Mouse (Mus musculus) spleen, adult 2 months (tissue): ENCODE data around the gene Zfp334. TPM values are rescaled to one million over a fixed set of nuclear protein-coding genes. Genes with fewer than 3 reads are reported as not detected.

Experiments
- DNase-seq, 2 experiments: peaks; one replicate each; pipeline versions ENCODE4 v3.0.0 to v3.0.0-alpha.2; 2012 to 2021; ENCODE audit warnings: low spot score in 2 of 2, low read depth in 1 of 2
- H3K27ac ChIP-seq: fragments of 200-500 bp; 2 replicates; pipeline ENCODE4 v1.5.1; 2012; ENCODE audit warnings: low read length, inconsistent platforms; ENCODE audit not compliant: insufficient read depth
- H3K27me3 ChIP-seq: fragments of 200-500 bp; 2 replicates; pipeline ENCODE4 v1.6.1; 2012; ENCODE audit warnings: mild to moderate bottlenecking, moderate library complexity, low read length, inconsistent platforms; ENCODE audit not compliant: control insufficient read depth, insufficient read depth
- H3K36me3 ChIP-seq: fragments of 200-500 bp; 2 replicates; pipeline ENCODE4 v1.6.1; 2012; ENCODE audit warnings: mild to moderate bottlenecking, low read length, inconsistent platforms; ENCODE audit not compliant: control insufficient read depth, insufficient read depth
- H3K4me1 ChIP-seq: fragments of 200-500 bp; 2 replicates; pipeline ENCODE4 v1.6.1; 2011; ENCODE audit warnings: inconsistent platforms; ENCODE audit not compliant: control insufficient read depth, insufficient read depth, insufficient read length
- H3K4me3 ChIP-seq: fragments of 200-500 bp; 2 replicates; pipeline ENCODE4 v1.5.1; 2011; ENCODE audit warnings: mild to moderate bottlenecking, inconsistent platforms; ENCODE audit not compliant: insufficient read depth, insufficient read length; ENCODE audit errors: extremely low read depth
- CTCF ChIP-seq: fragments of 200-500 bp; IDR thresholded peaks from 2 replicates; pipeline ENCODE4 v1.5.1; 2011; ENCODE audit warnings: mild to moderate bottlenecking, inconsistent platforms; ENCODE audit not compliant: insufficient read depth, insufficient read length, insufficient replicate concordance; ENCODE audit errors: extremely low read depth
- POLR2A ChIP-seq: fragments of 200-500 bp; IDR thresholded peaks from 2 replicates; pipeline ENCODE4 v1.6.1; 2011; ENCODE audit warnings: low read depth, low read length, inconsistent platforms
- WGBS: fragments of 180-500 bp; shearing (Covaris S2); methylation state at CpG from one replicate; pipeline ENCODE4 v1.1.7; 2018; 5-methylcytosine and 5-hydroxymethylcytosine counted together
- polyA plus RNA-seq: library from polyadenylated mRNA; depleted of rRNA; stranded (reverse); fragments of >200 nt; gene quantifications from 2 replicates; pipeline ENCODE4 v1.2.3, GENCODE M21; 2012

Zfp334 gene
- polyA plus RNA-seq, 1 experiment: 0.47 TPM

DNA sequence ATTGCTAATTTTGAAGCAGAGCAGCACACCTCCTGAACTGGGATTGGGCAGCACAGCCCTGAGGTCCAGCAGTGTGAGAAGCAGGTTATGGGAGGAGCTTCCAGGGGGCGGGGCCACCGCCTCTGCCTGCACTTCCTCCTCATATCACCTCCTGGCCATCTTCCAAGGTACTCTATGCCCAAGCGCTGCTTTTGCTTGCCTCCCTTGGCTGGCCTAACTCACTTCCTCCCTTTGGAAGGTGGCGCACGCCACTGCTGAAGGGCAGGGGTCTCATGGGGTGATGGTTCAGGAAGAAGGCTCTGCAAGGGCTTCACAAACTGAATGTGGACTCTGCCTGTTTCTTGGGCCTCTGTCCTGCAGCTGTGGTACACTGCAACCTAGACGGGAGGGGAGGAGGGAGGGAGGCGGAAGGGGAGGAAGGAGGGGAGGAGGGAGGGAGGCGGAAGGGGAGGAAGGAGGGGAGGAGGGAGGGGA, 21.0 kb downstream of the Zfp334 start:
- DNase-seq: no peak
- Histone ChIP-seq H3K27me3 (peaks cover 3% of the 10 kb centered on the region), H3K4me1 (no peaks in the 10 kb centered on the region), H3K36me3 (no peaks in the 10 kb centered on the region), H3K4me3 (no peak overlapping the region), H3K27ac (no peak overlapping the region)
- 0% methylated on average over 6 of the region's 8 CpGs for WGBS
- no peak for TF ChIP-seq CTCF
- TF ChIP-seq POLR2A: no peak

DNA sequence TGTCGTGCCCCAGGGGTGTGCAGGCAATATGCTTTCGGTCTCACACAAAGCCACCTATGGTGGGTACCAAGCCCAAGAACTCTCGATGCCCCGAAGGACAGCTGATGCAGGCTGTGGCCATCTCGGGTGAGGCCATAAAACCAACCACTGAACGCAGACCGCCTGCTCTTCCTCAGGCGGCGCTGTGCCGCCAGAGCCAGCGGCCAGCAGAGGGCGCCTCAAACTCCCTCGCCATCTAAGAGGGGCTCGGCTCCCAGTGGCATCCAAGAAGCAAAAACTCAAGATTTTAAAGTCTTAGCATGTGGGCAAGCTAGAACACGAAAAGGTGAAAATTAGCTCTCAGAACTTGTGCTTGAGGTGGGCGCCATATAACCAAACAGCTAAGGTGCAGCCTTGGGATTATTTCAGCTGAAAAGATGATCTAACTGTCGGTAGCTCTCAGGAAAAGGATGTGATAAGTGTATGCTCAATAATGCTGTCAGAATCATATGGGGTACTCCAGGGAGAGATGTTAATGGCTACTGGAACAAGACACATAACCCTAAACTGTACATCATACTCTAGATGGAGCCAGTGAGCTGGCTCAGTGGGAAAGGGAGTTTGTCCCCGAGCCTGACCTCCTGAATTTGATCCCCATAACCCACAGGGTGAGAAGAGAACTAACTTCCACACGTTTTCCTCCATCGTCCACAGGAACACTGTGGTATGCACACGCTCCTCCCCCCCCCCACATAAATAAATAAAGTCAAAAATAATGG, 23.5 kb downstream of the Zfp334 start:
- Histone ChIP-seq H3K27ac (no peak overlapping the region), H3K4me1 (no peaks in the 10 kb centered on the region), H3K27me3 (peaks cover 3% of the 10 kb centered on the region), H3K4me3 (no peak overlapping the region), H3K36me3 (no peaks in the 10 kb centered on the region)
- TF ChIP-seq POLR2A: no peak
- peak; percentile 79 for TF ChIP-seq CTCF
- DNase-seq: peak in 1 of 2 experiments; percentile 31
- WGBS: 14% methylated on average over 21 of the region's 21 CpGs

DNA sequence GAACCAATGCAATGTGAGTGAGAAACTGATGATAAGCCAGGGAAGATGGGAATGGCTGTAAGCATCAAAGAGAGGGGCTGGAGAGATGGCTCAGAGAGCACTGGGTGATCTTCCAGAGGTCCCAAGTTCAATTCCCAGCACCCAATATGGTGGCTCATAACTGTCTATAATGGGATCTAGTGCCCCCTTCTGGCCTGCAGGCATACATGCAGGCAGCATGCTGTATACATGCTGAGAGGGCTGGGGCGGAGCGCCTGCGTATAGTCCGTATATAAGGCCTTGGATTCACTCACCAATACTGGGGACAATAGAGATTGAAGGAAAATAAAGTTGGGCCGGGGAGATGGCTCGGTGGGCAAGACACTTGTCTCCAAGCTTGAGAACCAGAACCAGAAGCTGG, 24.8 kb downstream of the Zfp334 start:
- Histone ChIP-seq H3K4me3 (no peak overlapping the region), H3K36me3 (no peaks in the 10 kb centered on the region), H3K27me3 (peaks cover under 1% of the 10 kb centered on the region; the same call in 1 of the 2 replicates), H3K27ac (no peak overlapping the region), H3K4me1 (no peaks in the 10 kb centered on the region)
- no peak for TF ChIP-seq POLR2A
- no peak for TF ChIP-seq CTCF
- 92% methylated on average over 6 of the region's 6 CpGs for WGBS
- no peak for DNase-seq

DNA sequence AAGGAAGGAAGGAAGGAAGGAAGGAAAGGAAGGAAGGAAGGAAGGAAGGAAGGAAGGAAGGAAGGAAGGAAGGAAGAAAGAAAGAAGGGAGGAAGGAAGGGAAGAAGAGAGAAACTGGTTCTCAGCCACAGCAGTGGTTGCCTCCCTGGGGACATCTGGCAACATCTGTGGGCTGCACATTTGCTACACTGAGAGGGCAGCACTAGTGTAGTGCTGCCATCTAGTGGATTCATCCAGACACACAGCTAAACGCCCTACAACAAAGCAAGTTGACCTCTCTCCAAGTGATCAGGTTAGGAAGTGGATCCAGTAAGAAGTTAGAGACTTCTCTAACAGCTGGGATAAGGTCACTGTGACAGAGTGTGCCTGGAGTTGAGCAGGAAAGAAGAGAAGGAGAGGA, 27.2 kb downstream of the Zfp334 start:
- Histone ChIP-seq H3K4me3 (no peak overlapping the region), H3K27ac (no peak overlapping the region), H3K4me1 (no peaks in the 10 kb centered on the region), H3K27me3 (no peaks in the 10 kb centered on the region), H3K36me3 (no peaks in the 10 kb centered on the region)
- peak; percentile 43; the same call in 1 of the 2 replicates for TF ChIP-seq CTCF
- TF ChIP-seq POLR2A: no peak
- WGBS: 0% methylated on average over 1 of the region's 1 CpGs
- DNase-seq: peak; percentile 19 to 26

DNA sequence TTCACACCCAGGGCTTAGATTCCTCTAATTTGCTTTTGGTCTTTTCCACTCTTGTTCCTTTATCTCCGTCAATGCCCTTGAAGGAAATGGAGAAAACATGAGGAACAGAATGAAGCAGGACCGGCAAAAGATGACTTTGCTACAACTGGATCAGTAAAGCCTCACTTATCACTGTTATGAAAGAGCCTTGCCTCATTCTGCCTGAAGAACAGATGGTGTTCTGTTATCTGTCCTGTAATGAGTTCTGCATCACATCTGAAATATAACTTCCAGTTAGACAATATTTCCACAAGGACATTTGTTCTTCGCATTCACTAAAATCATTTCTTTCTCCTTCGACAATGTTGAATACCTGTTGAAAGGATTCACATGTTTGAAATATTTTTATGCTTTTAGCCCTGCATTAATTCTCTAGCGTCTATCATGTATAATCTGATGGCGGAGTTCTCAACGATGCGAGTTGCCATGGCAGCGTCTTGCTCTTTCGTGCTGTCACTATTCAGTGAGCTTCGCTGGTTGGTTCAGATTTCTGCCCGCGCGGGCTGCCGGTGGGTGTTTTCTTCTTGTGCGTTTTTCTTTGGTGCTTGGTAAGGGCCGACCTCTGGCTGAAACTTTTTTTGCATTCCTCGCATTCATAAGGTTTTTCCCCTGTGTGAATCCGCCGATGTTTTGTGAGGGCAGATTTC, 36.1 kb downstream of the Zfp334 start:
- no peak overlapping the region for H3K4me3 ChIP-seq
- WGBS: 92% methylated on average over 20 of the region's 20 CpGs

DNA sequence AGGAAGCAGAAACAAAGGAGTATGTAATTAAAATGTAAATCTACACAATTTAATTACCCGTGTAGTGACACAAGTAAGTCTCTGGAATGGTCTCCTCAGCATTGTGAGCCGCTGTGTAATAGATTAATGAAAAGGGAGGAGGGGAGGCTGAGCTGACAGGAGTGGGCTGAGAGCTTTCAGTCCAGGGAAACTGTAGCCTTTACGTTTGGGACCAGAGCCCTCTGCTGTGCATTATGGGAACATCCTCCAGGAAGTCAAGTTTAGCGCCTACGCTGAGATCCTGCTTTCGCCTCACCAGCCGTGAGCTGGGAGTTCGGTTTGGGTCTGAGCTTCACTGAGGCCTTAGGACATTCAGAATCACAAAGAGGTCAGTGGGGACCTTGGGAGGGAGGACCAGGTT, 38.6 kb downstream of the Zfp334 start:
- Histone ChIP-seq H3K4me3 (no peak overlapping the region), H3K4me1 (no peaks in the 10 kb centered on the region), H3K27me3 (no peaks in the 10 kb centered on the region), H3K27ac (no peak overlapping the region), H3K36me3 (no peaks in the 10 kb centered on the region)
- no peak for DNase-seq
- WGBS: 49% methylated on average over 8 of the region's 8 CpGs
- TF ChIP-seq CTCF: no peak

More for the DNA sequence above, 36.1 kb downstream of the Zfp334 start:
- TF ChIP-seq POLR2A: no peak
- no peak for TF ChIP-seq CTCF
- Histone ChIP-seq H3K4me1 (no peaks in the 10 kb centered on the region), H3K27me3 (no peaks in the 10 kb centered on the region), H3K36me3 (no peaks in the 10 kb centered on the region), H3K27ac (no peak overlapping the region)
- no peak for DNase-seq

DNA sequence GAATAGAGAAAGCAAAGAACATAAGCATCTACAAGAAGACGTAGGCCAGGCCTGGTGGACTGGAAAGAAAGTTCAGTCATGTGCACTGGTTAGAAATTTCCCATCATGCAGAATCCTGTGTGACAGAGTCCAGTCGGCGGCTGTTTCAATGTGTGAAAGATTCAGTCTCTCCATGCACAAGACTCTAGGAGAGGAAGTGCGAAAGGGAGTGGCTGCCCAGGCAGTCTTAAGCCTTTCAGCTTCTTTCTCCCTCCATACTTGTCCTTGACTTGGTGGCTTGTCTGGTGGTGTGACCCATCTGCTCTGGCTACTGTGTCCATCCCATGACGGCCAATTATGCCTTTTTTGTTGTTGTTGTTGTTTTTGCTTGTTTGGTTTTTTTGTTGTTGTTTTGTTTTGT, 41.9 kb downstream of the Zfp334 start:
- H3K27ac ChIP-seq: no peak overlapping the region

More for the DNA sequence above, 41.9 kb downstream of the Zfp334 start:
- no peaks in the 10 kb centered on the region for H3K36me3 ChIP-seq
- H3K27me3 ChIP-seq: no peaks in the 10 kb centered on the region
- no peak for DNase-seq
- TF ChIP-seq CTCF: no peak
- no peak for TF ChIP-seq POLR2A
- H3K4me1 ChIP-seq: no peaks in the 10 kb centered on the region
- H3K4me3 ChIP-seq: no peak overlapping the region
- 75% methylated on average over 5 of the region's 5 CpGs for WGBS
